Mouse (Mus musculus): ENCODE measurements around the gene Nlrc3. TPM values are rescaled to one million over a fixed set of nuclear protein-coding genes. Genes with fewer than 3 reads are reported as not detected.

Nlrc3 gene
- polyA plus RNA-seq, 1 experiment from 2014 or later, result 0.83 TPM

DNA sequence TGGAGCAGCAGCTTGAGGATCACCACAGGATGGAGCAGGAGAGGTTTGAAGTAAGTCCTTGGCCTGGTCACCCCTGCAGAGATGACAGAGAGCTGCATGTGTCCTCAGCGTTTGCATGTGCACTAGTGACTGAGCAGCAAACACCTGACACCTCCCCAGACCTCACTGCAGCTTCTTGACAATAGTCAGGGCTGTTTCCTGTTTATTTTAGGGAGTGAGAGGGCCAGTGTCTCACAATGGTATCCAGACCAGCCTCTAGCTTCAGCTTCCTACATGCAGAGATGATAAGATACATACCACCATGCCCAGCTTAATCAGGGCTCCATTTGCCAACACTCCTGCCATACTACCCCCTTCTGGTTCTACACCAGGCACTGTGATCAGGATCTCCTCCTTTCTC is 47.9 kb downstream of the Nlrc3 start:
- H3K36me3 ChIP-seq, result peaks cover 71% of the 10 kb centered on the region
- H3K27ac ChIP-seq, result no peak overlapping the region
- no peaks in the 10 kb centered on the region for H3K27me3 ChIP-seq
- H3K4me2 ChIP-seq, result no peak overlapping the region
- no peak overlapping the region for H3K9ac ChIP-seq (replicated peaks)
- ATAC-seq (ENCODE audit: insufficient number of reproducible peaks, insufficient read depth, low FRiP score, low TSS enrichment, low read depth), result no peak
- H3K9me3 ChIP-seq, result no peaks in the 10 kb centered on the region
- 67% methylated on average over 1 of the region's 1 CpGs for WGBS
- H3K4me1 ChIP-seq (replicated peaks), result no peaks in the 10 kb centered on the region
- no peak overlapping the region for H3K4me3 ChIP-seq (replicated peaks)

DNA sequence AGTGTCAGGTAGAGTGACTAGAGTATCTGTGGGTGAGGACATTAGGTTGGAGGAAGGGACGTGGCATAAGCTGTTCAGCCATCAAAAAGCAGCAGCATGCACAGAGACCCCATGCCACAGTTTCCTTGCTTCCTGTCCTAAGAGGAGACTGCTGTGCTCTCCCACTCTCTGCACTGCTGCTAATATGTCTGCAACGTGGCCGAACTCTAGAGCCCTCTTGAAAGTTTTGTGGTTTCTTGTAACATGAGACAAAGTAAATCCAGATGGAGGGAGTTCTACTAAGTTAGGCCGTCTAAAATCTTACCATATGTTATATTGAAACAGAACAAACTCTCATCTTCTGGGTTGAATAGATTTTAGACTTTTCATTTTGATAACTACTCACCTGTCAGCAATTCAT is 52.5 kb downstream of the Nlrc3 start:
- peaks cover 68% of the 10 kb centered on the region for H3K36me3 ChIP-seq
- H3K4me1 ChIP-seq (replicated peaks), result no peaks in the 10 kb centered on the region
- H3K27ac ChIP-seq, result peak overlapping the region; percentile 79
- H3K4me3 ChIP-seq (replicated peaks), result no peak overlapping the region
- no peaks in the 10 kb centered on the region for H3K27me3 ChIP-seq
- WGBS, result 24% methylated on average over 4 of the region's 4 CpGs
- H3K4me2 ChIP-seq, result no peak overlapping the region
- ATAC-seq (ENCODE audit: insufficient number of reproducible peaks, insufficient read depth, low FRiP score, low TSS enrichment, low read depth), result peak; percentile 73; the same call in 1 of the 2 replicates
- H3K9ac ChIP-seq (replicated peaks), result no peak overlapping the region
- H3K9me3 ChIP-seq, result no peaks in the 10 kb centered on the region

DNA sequence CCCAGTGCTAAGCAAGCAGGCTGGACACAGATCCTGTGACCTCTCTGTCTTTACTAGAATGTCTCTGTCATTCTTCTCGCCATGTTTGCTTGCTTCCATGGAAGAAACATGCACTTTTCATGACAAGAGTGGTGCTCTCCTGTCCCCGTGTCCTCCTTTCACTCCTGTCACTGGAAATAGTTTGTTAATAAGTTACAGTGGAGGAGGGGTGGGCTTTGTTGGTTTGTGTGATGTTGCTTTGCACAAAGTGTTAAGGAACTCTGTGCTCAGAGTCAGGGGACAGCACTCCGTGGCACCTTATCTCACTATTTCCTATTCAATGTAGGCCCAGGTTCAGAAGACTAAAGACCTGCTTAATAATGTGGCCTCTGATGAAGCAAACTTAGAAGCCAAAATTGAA is 52.9 kb downstream of the Nlrc3 start:
- Histone ChIP-seq H3K4me1 (replicated peaks) (no peaks in the 10 kb centered on the region), H3K36me3 (peaks cover 66% of the 10 kb centered on the region)

DNA sequence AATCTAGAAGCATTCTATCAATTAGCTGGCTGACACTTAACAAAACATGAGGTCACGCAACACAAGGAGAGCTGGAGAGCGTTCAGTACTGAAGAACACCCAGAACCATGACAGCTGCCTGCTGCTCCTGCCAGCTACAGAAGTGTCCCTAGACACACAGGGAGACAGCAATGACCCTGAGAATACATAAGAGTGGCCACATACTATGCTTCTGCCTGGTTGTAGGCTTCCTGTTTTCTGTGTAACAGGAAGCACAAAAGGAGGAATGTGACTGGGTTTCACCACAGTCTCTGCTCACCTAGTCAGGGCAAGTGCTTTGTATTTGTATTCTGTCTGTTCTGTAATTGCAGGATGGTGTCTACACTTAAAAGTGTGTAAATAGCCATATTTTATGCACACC is 55.7 kb downstream of the Nlrc3 start:
- H3K4me1 ChIP-seq (replicated peaks), result no peaks in the 10 kb centered on the region
- H3K27ac ChIP-seq, result no peak overlapping the region
- no peak overlapping the region for H3K9ac ChIP-seq (replicated peaks)
- no peak overlapping the region for H3K4me3 ChIP-seq (replicated peaks)
- H3K9me3 ChIP-seq, result no peaks in the 10 kb centered on the region
- no peaks in the 10 kb centered on the region for H3K27me3 ChIP-seq
- WGBS, result 92% methylated on average over 2 of the region's 2 CpGs
- H3K4me2 ChIP-seq, result no peak overlapping the region
- no peak for ATAC-seq (ENCODE audit: insufficient number of reproducible peaks, insufficient read depth, low FRiP score, low TSS enrichment, low read depth)
- peaks cover 65% of the 10 kb centered on the region for H3K36me3 ChIP-seq

More for the DNA sequence above, 52.9 kb downstream of the Nlrc3 start:
- Histone ChIP-seq H3K9me3 (no peaks in the 10 kb centered on the region), H3K9ac (replicated peaks) (no peak overlapping the region), H3K4me3 (replicated peaks) (no peak overlapping the region), H3K27ac (peak overlapping the region; percentile 73), H3K27me3 (no peaks in the 10 kb centered on the region), H3K4me2 (no peak overlapping the region)
- WGBS, result 80% methylated on average over 3 of the region's 3 CpGs
- no peak for ATAC-seq (ENCODE audit: insufficient number of reproducible peaks, insufficient read depth, low FRiP score, low TSS enrichment, low read depth)

DNA sequence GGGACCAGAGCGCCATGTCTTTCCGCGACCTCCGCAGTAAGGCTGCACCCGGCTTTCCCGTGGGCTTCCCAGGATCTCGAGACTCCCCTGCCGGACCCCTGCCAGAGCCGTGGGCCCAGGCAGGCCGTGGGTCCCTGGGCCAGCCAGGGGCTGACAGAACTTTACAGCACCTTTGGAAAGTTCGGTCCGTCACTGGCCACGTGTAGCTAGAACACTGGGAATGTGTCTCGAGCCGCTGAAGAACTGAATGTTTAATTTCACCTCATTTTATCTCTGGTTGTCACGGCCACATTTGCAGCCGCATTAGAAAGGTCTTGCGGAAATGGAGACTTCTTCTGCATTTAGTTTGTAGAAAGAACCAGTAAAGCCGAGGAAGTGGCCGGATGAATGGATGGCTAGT is 67.3 kb downstream of the Nlrc3 start:
- peak overlapping the region; percentile 62; the same call in 1 of the 2 replicates for H3K27ac ChIP-seq
- 10% methylated on average over 20 of the region's 20 CpGs for WGBS

DNA sequence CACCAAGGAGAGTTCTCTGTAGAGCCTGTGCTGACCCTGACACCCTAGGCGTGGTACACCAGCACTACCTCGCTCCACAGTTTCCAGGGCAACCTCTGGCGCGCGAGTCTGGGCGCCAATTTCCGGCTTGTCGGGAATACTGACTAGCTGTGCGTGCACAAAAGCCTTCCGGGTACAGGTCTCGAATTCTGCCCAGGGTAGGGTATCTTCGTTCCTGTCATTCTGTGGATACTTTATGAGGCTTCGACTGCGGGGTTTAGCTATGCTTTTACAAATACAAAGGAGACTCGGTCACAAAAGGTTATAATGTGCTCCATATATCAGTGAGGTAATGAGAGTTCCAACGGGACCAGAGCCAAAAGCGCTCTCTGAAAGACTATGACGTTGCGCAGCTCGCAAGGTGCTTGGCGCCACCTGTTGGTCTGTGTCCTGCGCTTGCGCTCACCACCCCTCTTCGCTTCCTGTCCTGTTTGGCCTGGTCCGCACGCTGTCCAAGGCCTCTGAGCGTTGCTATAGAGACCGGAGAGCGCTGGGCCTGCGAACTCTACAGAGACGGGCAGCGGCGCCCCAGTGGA is 67.8 kb downstream of the Nlrc3 start, which contains the start of the genes 1700037C18Rik and Cluap1:
Gene 1700037C18Rik (minus strand): TSS at position 153 of the 575 bp plus-strand sequence.
Gene Cluap1 (plus strand): TSS at position 265 of the 575 bp plus-strand sequence.
- no peaks in the 10 kb centered on the region for H3K27me3 ChIP-seq
- no peaks in the 10 kb centered on the region for H3K9me3 ChIP-seq
- H3K9ac ChIP-seq (replicated peaks), result peak within 1 kb of the TSS; percentile 70
- peak within 1 kb of the TSS; percentile 70 for H3K4me2 ChIP-seq
- ATAC-seq (ENCODE audit: insufficient number of reproducible peaks, insufficient read depth, low FRiP score, low TSS enrichment, low read depth), result peak; percentile 95
- WGBS, result under 1% methylated on average over 33 of the region's 33 CpGs
- peaks cover 46% of the 10 kb centered on the region for H3K36me3 ChIP-seq
- peaks cover 9% of the 10 kb centered on the region for H3K4me1 ChIP-seq (replicated peaks)
- peak within 1 kb of the TSS; percentile 62 for H3K4me3 ChIP-seq (replicated peaks)
- H3K27ac ChIP-seq, result peak within 1 kb of the TSS; percentile 62; the same call in 1 of the 2 replicates

More for the DNA sequence above, 67.3 kb downstream of the Nlrc3 start:
- peak overlapping the region; percentile 62 for H3K4me3 ChIP-seq (replicated peaks)
- H3K4me2 ChIP-seq, result peak overlapping the region; percentile 70
- no peaks in the 10 kb centered on the region for H3K9me3 ChIP-seq
- peaks cover 9% of the 10 kb centered on the region for H3K4me1 ChIP-seq (replicated peaks)
- H3K9ac ChIP-seq (replicated peaks), result peak overlapping the region; percentile 70
- H3K27me3 ChIP-seq, result no peaks in the 10 kb centered on the region
- no peak for ATAC-seq (ENCODE audit: insufficient number of reproducible peaks, insufficient read depth, low FRiP score, low TSS enrichment, low read depth)
- H3K36me3 ChIP-seq, result peaks cover 46% of the 10 kb centered on the region

DNA sequence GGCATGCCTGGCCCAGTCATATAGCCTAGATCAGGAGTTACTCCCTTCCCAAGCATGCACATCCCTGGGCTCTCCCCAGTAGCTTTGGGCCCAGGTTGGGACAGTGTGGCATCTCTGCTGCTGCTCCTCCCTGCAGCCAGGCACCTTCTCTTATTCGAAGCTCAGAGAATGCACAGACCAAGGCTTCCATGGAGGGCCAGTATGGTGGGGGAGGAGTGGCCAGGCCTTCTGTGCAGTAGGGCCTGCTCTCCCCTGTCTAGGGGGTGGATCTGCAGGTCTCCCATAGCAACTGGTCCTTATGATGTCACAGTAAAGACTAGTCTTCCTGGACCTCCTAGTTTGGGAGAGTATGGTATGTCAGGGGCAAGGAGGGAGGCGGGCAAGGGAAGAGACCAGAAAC is 69.0 kb downstream of the Nlrc3 start:
- peaks cover 46% of the 10 kb centered on the region for H3K36me3 ChIP-seq
- ATAC-seq (ENCODE audit: insufficient number of reproducible peaks, insufficient read depth, low FRiP score, low TSS enrichment, low read depth), result no peak

DNA sequence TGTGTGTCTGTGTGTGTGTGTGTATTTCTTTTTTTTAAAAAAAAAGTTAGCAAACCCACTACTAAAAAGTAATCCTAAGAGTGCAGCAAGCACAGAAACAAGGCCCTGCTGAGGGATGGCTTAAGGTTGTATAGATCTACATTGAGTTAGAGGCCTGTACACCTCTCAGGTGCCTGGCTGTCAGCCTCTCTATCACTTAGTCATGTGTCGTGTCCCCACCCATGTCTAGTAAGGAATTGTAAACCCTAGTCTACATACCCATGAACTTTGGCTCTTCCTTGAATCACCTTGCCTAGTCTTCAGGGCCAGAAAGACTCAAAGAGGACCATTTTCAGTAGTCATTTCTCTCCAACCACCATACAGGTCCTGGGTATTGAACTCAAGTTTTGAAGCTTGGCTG is 79.9 kb downstream of the Nlrc3 start:
- H3K9me3 ChIP-seq, result no peaks in the 10 kb centered on the region
- no peak overlapping the region for H3K27ac ChIP-seq
- no peak overlapping the region for H3K9ac ChIP-seq (replicated peaks)
- WGBS, result 94% methylated on average over 1 of the region's 1 CpGs
- peaks cover 55% of the 10 kb centered on the region for H3K36me3 ChIP-seq
- no peaks in the 10 kb centered on the region for H3K27me3 ChIP-seq
- no peak for ATAC-seq (ENCODE audit: insufficient number of reproducible peaks, insufficient read depth, low FRiP score, low TSS enrichment, low read depth)
- no peak overlapping the region for H3K4me2 ChIP-seq
- H3K4me3 ChIP-seq (replicated peaks), result no peak overlapping the region
- no peaks in the 10 kb centered on the region for H3K4me1 ChIP-seq (replicated peaks)

More for the DNA sequence above, 69.0 kb downstream of the Nlrc3 start:
- Histone ChIP-seq H3K9me3 (no peaks in the 10 kb centered on the region), H3K27ac (no peak overlapping the region), H3K27me3 (no peaks in the 10 kb centered on the region), H3K9ac (replicated peaks) (no peak overlapping the region), H3K4me2 (no peak overlapping the region; the same call in 1 of the 2 replicates), H3K4me3 (replicated peaks) (no peak overlapping the region), H3K4me1 (replicated peaks) (peaks cover 9% of the 10 kb centered on the region)
- WGBS, result 79% methylated on average over 2 of the region's 2 CpGs

DNA sequence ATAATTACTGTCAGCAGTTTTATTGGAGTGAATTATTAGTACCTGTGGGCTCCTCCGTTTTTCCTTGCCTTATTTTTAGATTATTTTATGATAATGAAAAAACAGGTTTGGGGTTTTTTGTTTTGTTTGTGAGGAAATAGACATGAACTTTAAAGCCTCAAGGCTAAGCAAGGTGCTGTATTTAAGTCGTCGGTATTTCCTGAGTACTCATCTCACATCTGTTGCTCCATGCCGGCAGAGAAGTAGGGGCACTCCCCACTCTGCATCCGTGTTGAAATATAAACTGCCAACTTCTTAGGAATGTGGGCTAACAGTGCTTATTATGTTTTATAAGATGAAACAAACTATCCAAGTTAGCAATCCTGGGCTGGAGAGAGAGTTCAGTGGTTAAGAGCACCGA is 80.4 kb downstream of the Nlrc3 start:
- Histone ChIP-seq H3K4me1 (replicated peaks) (no peaks in the 10 kb centered on the region), H3K4me3 (replicated peaks) (no peak overlapping the region), H3K27me3 (no peaks in the 10 kb centered on the region), H3K9ac (replicated peaks) (no peak overlapping the region), H3K27ac (no peak overlapping the region), H3K4me2 (no peak overlapping the region), H3K9me3 (no peaks in the 10 kb centered on the region), H3K36me3 (peaks cover 50% of the 10 kb centered on the region)
- ATAC-seq (ENCODE audit: insufficient number of reproducible peaks, insufficient read depth, low FRiP score, low TSS enrichment, low read depth), result no peak
- WGBS, result 80% methylated on average over 6 of the region's 6 CpGs

DNA sequence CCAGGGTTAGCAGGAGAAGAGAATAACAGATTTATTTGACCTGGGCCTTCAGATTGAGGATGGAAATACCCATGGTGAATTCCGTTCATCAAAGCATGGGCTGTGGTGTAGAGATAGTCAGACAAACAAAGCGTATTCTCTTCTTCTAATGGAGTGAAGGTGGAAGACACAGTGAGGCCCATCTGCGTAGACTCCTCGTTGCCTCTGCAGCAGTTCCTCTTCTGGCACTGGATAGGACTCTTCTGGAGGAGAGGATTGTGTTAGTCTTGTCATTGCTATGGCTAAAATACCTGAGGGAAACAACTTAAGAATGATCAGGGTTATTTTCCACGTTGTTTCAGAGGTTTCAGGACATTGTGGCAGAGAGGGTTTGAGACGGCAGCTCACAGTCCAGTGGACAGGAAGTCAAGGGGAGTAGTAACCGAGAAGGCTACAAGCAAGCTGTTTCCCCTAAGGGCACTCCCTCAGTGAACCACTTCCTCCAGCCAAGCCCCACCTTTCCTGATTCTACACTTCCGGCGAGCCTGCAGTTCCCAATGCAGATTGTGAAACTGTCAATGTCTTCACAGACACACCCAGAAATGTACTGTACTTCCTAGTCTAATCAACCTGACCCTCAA is 81.1 kb downstream of the Nlrc3 start:
- Histone ChIP-seq H3K4me1 (replicated peaks) (no peaks in the 10 kb centered on the region), H3K9ac (replicated peaks) (no peak overlapping the region), H3K9me3 (no peaks in the 10 kb centered on the region), H3K36me3 (peaks cover 43% of the 10 kb centered on the region), H3K4me2 (no peak overlapping the region), H3K27me3 (no peaks in the 10 kb centered on the region), H3K27ac (no peak overlapping the region), H3K4me3 (replicated peaks) (no peak overlapping the region)
- 78% methylated on average over 9 of the region's 9 CpGs for WGBS
- no peak for ATAC-seq (ENCODE audit: insufficient number of reproducible peaks, insufficient read depth, low FRiP score, low TSS enrichment, low read depth)
